Mouse (Mus musculus) forebrain, embryonic 12.5 days (tissue): ENCODE measurements around the gene Pip5k1c. TPM values are rescaled to one million over a fixed set of nuclear protein-coding genes. Genes with fewer than 3 reads are reported as not detected.

ENCODE experiments used
- ATAC-seq: fragments of 200-750 bp; cut with Nextera tagmentation; 2 replicates; pipeline ENCODE4 v1.8.0; 2017; ENCODE audit warnings: moderate TSS enrichment; ENCODE audit not compliant: low FRiP score
- H3K27ac ChIP-seq: fragments of 300-500 bp; sonication (generic); 2 replicates; pipeline ENCODE4 v1.5.1; 2016; ENCODE audit warnings: mild to moderate bottlenecking
- H3K27me3 ChIP-seq: fragments of 300-500 bp; sonication (generic); 2 replicates; pipeline ENCODE4 v1.6.1; 2016; ENCODE audit warnings: mild to moderate bottlenecking
- H3K36me3 ChIP-seq: fragments of 300-500 bp; sonication (generic); replicated peaks from 2 replicates; pipeline ENCODE4 v1.6.1; 2016; ENCODE audit warnings: mild to moderate bottlenecking
- H3K4me1 ChIP-seq: fragments of 300-500 bp; sonication (generic); 2 replicates; pipeline ENCODE4 v1.6.1; 2016
- H3K4me2 ChIP-seq: fragments of 300-500 bp; sonication (generic); 2 replicates; pipeline ENCODE4 v1.6.1; 2016; ENCODE audit warnings: mild to moderate bottlenecking, moderate library complexity
- H3K4me3 ChIP-seq: fragments of 300-500 bp; sonication (generic); replicated peaks from 2 replicates; pipeline ENCODE4 v1.5.1; 2016; ENCODE audit warnings: mild to moderate bottlenecking
- H3K9ac ChIP-seq: fragments of 300-500 bp; sonication (generic); 2 replicates; pipeline ENCODE4 v1.6.1; 2016; ENCODE audit warnings: mild to moderate bottlenecking
- H3K9me3 ChIP-seq: fragments of 300-500 bp; sonication (generic); 2 replicates; pipeline ENCODE4 v1.6.1; 2016
- WGBS: fragments of 180-500 bp; shearing (Covaris S2); methylation state at CpG from one replicate; pipeline ENCODE4 v1.1.7; 2016; 5-methylcytosine and 5-hydroxymethylcytosine counted together
- polyA plus RNA-seq: library from polyadenylated mRNA; unstranded; fragments of >200 nt; fragmentation: Nextera tagmentation; extraction: Ambion mirVana; gene quantifications from 2 replicates; pipeline ENCODE4 v1.2.1, GENCODE M21; 2016

Gene Pip5k1c
- 84.1 and 98.7 TPM in 2 replicates for polyA plus RNA-seq

- H3K36me3 ChIP-seq: peaks cover 12% of the 10 kb centered on the region; the same call in 1 of the 2 replicates
- under 1% methylated on average over 74 of the region's 80 CpGs for WGBS
- H3K27me3 ChIP-seq: peaks cover 31% of the 10 kb centered on the region
- no peaks in the 10 kb centered on the region for H3K9me3 ChIP-seq
- H3K4me3 ChIP-seq: peak within 1 kb of the TSS; percentile 87
- peaks cover 44% of the 10 kb centered on the region for H3K4me1 ChIP-seq
- peak within 1 kb of the TSS; percentile 82 for H3K9ac ChIP-seq
- peak; percentile 95 for ATAC-seq
- H3K27ac ChIP-seq: peak within 1 kb of the TSS; percentile 91
- peak within 1 kb of the TSS; percentile 98 for H3K4me2 ChIP-seq
These were observed at the start of gene Pip5k1c for GRCm38 (mm10) chr10:81292554-81293333. Gene Pip5k1c (plus strand): TSS chr10:81292963.

GRCm38 (mm10) chr10:81244146-81244545 lies 48.6 kb upstream of the Pip5k1c start:
- Histone ChIP-seq H3K4me3 (no peak overlapping the region), H3K36me3 (no peaks in the 10 kb centered on the region), H3K9me3 (no peaks in the 10 kb centered on the region), H3K4me2 (peak overlapping the region; percentile 25; the same call in 1 of the 2 replicates), H3K27me3 (peaks cover 47% of the 10 kb centered on the region), H3K4me1 (peaks cover 17% of the 10 kb centered on the region), H3K9ac (no peak overlapping the region), H3K27ac (no peak overlapping the region)
- 75% methylated on average over 4 of the region's 4 CpGs for WGBS
- peak; percentile 5; the same call in 1 of the 2 replicates for ATAC-seq

- H3K36me3 ChIP-seq: no peaks in the 10 kb centered on the region
- peak overlapping the region; percentile 25; the same call in 1 of the 2 replicates for H3K4me2 ChIP-seq
- no peaks in the 10 kb centered on the region for H3K9me3 ChIP-seq
- H3K27ac ChIP-seq: no peak overlapping the region
- no peak overlapping the region; the same call in 1 of the 2 replicates for H3K9ac ChIP-seq
- H3K4me3 ChIP-seq: 0 out of 2 replicates have a peak overlapping the region, but pooled peaks have one; percentile 4
- ATAC-seq: peak; percentile 79
- 8% methylated on average over 17 of the region's 17 CpGs for WGBS
- H3K27me3 ChIP-seq: peaks cover 43% of the 10 kb centered on the region
- peaks cover 13% of the 10 kb centered on the region for H3K4me1 ChIP-seq
These were observed 48.2 kb upstream of the Pip5k1c start for GRCm38 (mm10) chr10:81244595-81244994.

- no peak for ATAC-seq
- Histone ChIP-seq H3K4me3 (no peak overlapping the region), H3K9ac (no peak overlapping the region; the same call in 1 of the 2 replicates), H3K9me3 (no peaks in the 10 kb centered on the region), H3K36me3 (no peaks in the 10 kb centered on the region), H3K27me3 (peaks cover 37% of the 10 kb centered on the region), H3K4me1 (peaks cover 7% of the 10 kb centered on the region; the same call in 1 of the 2 replicates), H3K4me2 (no peak overlapping the region), H3K27ac (no peak overlapping the region)
- 84% methylated on average over 6 of the region's 6 CpGs for WGBS
These were observed 47.6 kb upstream of the Pip5k1c start for GRCm38 (mm10) chr10:81245166-81245565.

- Histone ChIP-seq H3K4me2 (no peak overlapping the region), H3K27me3 (peaks cover 41% of the 10 kb centered on the region), H3K27ac (no peak overlapping the region), H3K9me3 (no peaks in the 10 kb centered on the region), H3K4me3 (no peak overlapping the region), H3K9ac (no peak overlapping the region), H3K4me1 (peaks cover 13% of the 10 kb centered on the region), H3K36me3 (no peaks in the 10 kb centered on the region)
- WGBS: 86% methylated on average over 2 of the region's 2 CpGs
- ATAC-seq: no peak
These were observed 45.0 kb upstream of the Pip5k1c start for GRCm38 (mm10) chr10:81247804-81248203.

GRCm38 (mm10) chr10:81249442-81249841 lies 43.3 kb upstream of the Pip5k1c start:
- Histone ChIP-seq H3K9ac (no peak overlapping the region), H3K4me2 (no peak overlapping the region), H3K4me1 (peaks cover 15% of the 10 kb centered on the region), H3K36me3 (no peaks in the 10 kb centered on the region), H3K27me3 (peaks cover 42% of the 10 kb centered on the region), H3K9me3 (no peaks in the 10 kb centered on the region), H3K4me3 (no peak overlapping the region), H3K27ac (no peak overlapping the region)
- no peak for ATAC-seq
- WGBS: 77% methylated on average over 8 of the region's 8 CpGs

- Histone ChIP-seq H3K36me3 (no peaks in the 10 kb centered on the region), H3K27ac (no peak within 1 kb of the TSS), H3K9me3 (no peaks in the 10 kb centered on the region), H3K9ac (no peak within 1 kb of the TSS; the same call in 1 of the 2 replicates), H3K4me3 (peak within 1 kb of the TSS; percentile 27), H3K4me1 (peaks cover 16% of the 10 kb centered on the region), H3K4me2 (peak within 1 kb of the TSS; percentile 49), H3K27me3 (peaks cover 69% of the 10 kb centered on the region)
- WGBS: 7% methylated on average over 44 of the region's 44 CpGs
- ATAC-seq: peak; percentile 67
These were observed 40.0 kb upstream of the Pip5k1c start, which contains the start of gene Matk for GRCm38 (mm10) chr10:81252424-81253419. Gene Matk (plus strand): TSS chr10:81252935.

GRCm38 (mm10) chr10:81254886-81255285 lies 37.9 kb upstream of the Pip5k1c start:
- no peak overlapping the region for H3K4me3 ChIP-seq
- no peaks in the 10 kb centered on the region for H3K36me3 ChIP-seq
- no peak overlapping the region for H3K9ac ChIP-seq
- no peak overlapping the region for H3K4me2 ChIP-seq
- no peaks in the 10 kb centered on the region for H3K9me3 ChIP-seq
- WGBS: 59% methylated on average over 1 of the region's 1 CpGs
- peaks cover 29% of the 10 kb centered on the region for H3K4me1 ChIP-seq
- H3K27ac ChIP-seq: no peak overlapping the region
- ATAC-seq: no peak
- peaks cover 91% of the 10 kb centered on the region for H3K27me3 ChIP-seq

- ATAC-seq: no peak; the same call in 1 of the 2 replicates
- peak overlapping the region; percentile 81 for H3K4me2 ChIP-seq
- H3K36me3 ChIP-seq: peaks cover 13% of the 10 kb centered on the region
- H3K27ac ChIP-seq: no peak overlapping the region
- H3K9ac ChIP-seq: peak overlapping the region; percentile 61
- H3K4me1 ChIP-seq: peaks cover 30% of the 10 kb centered on the region
- H3K9me3 ChIP-seq: no peaks in the 10 kb centered on the region; the same call in 1 of the 2 replicates
- peak overlapping the region; percentile 48 for H3K4me3 ChIP-seq
- 1% methylated on average over 62 of the region's 62 CpGs for whole genome bisulfite sequencing
- H3K27me3 ChIP-seq: peaks cover 76% of the 10 kb centered on the region
These were observed 35.4 kb upstream of the Pip5k1c start for GRCm38 (mm10) chr10:81257158-81258039.

- no peak overlapping the region for H3K27ac ChIP-seq
- H3K4me1 ChIP-seq: peaks cover 24% of the 10 kb centered on the region
- no peak overlapping the region for H3K4me3 ChIP-seq
- peaks cover 33% of the 10 kb centered on the region for H3K36me3 ChIP-seq
- no peak overlapping the region for H3K4me2 ChIP-seq
- 56% methylated on average over 21 of the region's 21 CpGs for WGBS
- H3K9ac ChIP-seq: peak overlapping the region; percentile 29; the same call in 1 of the 2 replicates
- H3K27me3 ChIP-seq: peaks cover 57% of the 10 kb centered on the region
- no peak for ATAC-seq
- no peaks in the 10 kb centered on the region; the same call in 1 of the 2 replicates for H3K9me3 ChIP-seq
These were observed 33.4 kb upstream of the Pip5k1c start for GRCm38 (mm10) chr10:81259225-81259884.

- 94% methylated on average over 4 of the region's 4 CpGs for WGBS
- H3K27me3 ChIP-seq: peaks cover 43% of the 10 kb centered on the region
- H3K9ac ChIP-seq: no peak overlapping the region
- no peak overlapping the region for H3K4me3 ChIP-seq
- H3K27ac ChIP-seq: no peak overlapping the region
- no peaks in the 10 kb centered on the region; the same call in 1 of the 2 replicates for H3K9me3 ChIP-seq
- ATAC-seq: no peak
- peaks cover 33% of the 10 kb centered on the region for H3K4me1 ChIP-seq
- H3K4me2 ChIP-seq: no peak overlapping the region
- peaks cover 45% of the 10 kb centered on the region for H3K36me3 ChIP-seq
These were observed 31.7 kb upstream of the Pip5k1c start for GRCm38 (mm10) chr10:81261025-81261424.
